Mouse (Mus musculus): ENCODE measurements at regions not wholly inside any gene's neighbourhood (a gene's known extent, or its start where the extent isn't known, plus 50 kb on each side); places are given as distances from the start of the nearest gene placed in this dataset.
"Not testable (repeated sequence)": the region's sequence is repeated elsewhere in the genome, so short reads cannot be mapped to it uniquely, and the experiment has no call there.

GRCm38 (mm10) chr14:9431798-9432197, 765.8 kb upstream of the 4930452B06Rik start:
- no peak for DNase-seq (ENCODE audit: low read depth, low spot score)
- no peaks in the 10 kb centered on the region for H3K36me3 ChIP-seq (ENCODE audit: control insufficient read depth, insufficient read depth, low read length, poor library complexity, severe bottlenecking)

GRCm38 (mm10) chr14:9411822-9412403, 745.9 kb upstream of the 4930452B06Rik start:
- H3K27me3 ChIP-seq (ENCODE audit: control insufficient read depth, insufficient read depth, low read length, poor library complexity, severe bottlenecking): no peaks in the 10 kb centered on the region
- peak; percentile 16 for DNase-seq (ENCODE audit: low read depth, low spot score)
- no peaks in the 10 kb centered on the region for H3K36me3 ChIP-seq (ENCODE audit: control insufficient read depth, insufficient read depth, low read length, poor library complexity, severe bottlenecking)

More at GRCm38 (mm10) chr14:9431798-9432197, 765.8 kb upstream of the 4930452B06Rik start:
- no peaks in the 10 kb centered on the region for H3K27me3 ChIP-seq (ENCODE audit: control insufficient read depth, insufficient read depth, low read length, poor library complexity, severe bottlenecking)

GRCm38 (mm10) chr14:9403688-9404087, 737.6 kb upstream of the 4930452B06Rik start:
- no peaks in the 10 kb centered on the region for H3K36me3 ChIP-seq (ENCODE audit: control insufficient read depth, insufficient read depth, low read length, poor library complexity, severe bottlenecking)
- no peak for DNase-seq (ENCODE audit: low read depth, low spot score)
- H3K27me3 ChIP-seq (ENCODE audit: control insufficient read depth, insufficient read depth, low read length, poor library complexity, severe bottlenecking): no peaks in the 10 kb centered on the region

- DNase-seq (ENCODE audit: low read depth, low spot score): no peak
- no peaks in the 10 kb centered on the region for H3K36me3 ChIP-seq (ENCODE audit: control insufficient read depth, insufficient read depth, low read length, poor library complexity, severe bottlenecking)
- no peaks in the 10 kb centered on the region for H3K27me3 ChIP-seq (ENCODE audit: control insufficient read depth, insufficient read depth, low read length, poor library complexity, severe bottlenecking)
Measured at GRCm38 (mm10) chr14:9400861-9401260, 734.8 kb upstream of the 4930452B06Rik start.

- Histone ChIP-seq H3K27me3 (ENCODE audit: control insufficient read depth, insufficient read depth, low read length, poor library complexity, severe bottlenecking) (no peaks in the 10 kb centered on the region), H3K36me3 (ENCODE audit: control insufficient read depth, insufficient read depth, low read length, poor library complexity, severe bottlenecking) (no peaks in the 10 kb centered on the region)
- peak; percentile 53 for DNase-seq (ENCODE audit: low read depth, low spot score)
Measured at GRCm38 (mm10) chr14:9393271-9393771, 727.3 kb upstream of the 4930452B06Rik start.

GRCm38 (mm10) chr14:9389878-9390536, 724.0 kb upstream of the 4930452B06Rik start:
- not testable (repeated sequence) for H3K36me3 ChIP-seq (ENCODE audit: control insufficient read depth, insufficient read depth, low read length, poor library complexity, severe bottlenecking); DNase-seq (ENCODE audit: low read depth, low spot score)

GRCm38 (mm10) chr14:9389180-9389579, 723.1 kb upstream of the 4930452B06Rik start:
- peak; percentile 7 for DNase-seq (ENCODE audit: low read depth, low spot score)
- no peaks in the 10 kb centered on the region for H3K27me3 ChIP-seq (ENCODE audit: control insufficient read depth, insufficient read depth, low read length, poor library complexity, severe bottlenecking)
- no peaks in the 10 kb centered on the region for H3K36me3 ChIP-seq (ENCODE audit: control insufficient read depth, insufficient read depth, low read length, poor library complexity, severe bottlenecking)

More at GRCm38 (mm10) chr14:9389878-9390536, 724.0 kb upstream of the 4930452B06Rik start:
- not testable (repeated sequence) for H3K27me3 ChIP-seq (ENCODE audit: control insufficient read depth, insufficient read depth, low read length, poor library complexity, severe bottlenecking)

All from splenic B cell, adult 2 months (primary cell).